Mouse (Mus musculus) cerebellum, adult 18-20 months (tissue): ENCODE measurements around the gene Ly6g6f.
"Not testable (repeated sequence)": the region's sequence is repeated elsewhere in the genome, so short reads cannot be mapped to it uniquely, and the experiment has no call there.

Source experiments
- DNase-seq, 2 experiments: peaks; one replicate each; pipeline ENCODE4 v3.0.0; 2021

Gene Ly6g6f

GRCm38 (mm10) chr17:35085208-35085865 is at the start of gene Ly6g6f:
TSS of gene Ly6g6f (minus strand) at chr17:35085610.
- DNase-seq: no peak

GRCm38 (mm10) chr17:35134801-35135590 is 49.6 kb upstream of the Ly6g6f start, which contains the start of gene Bag6:
TSS of gene Bag6 (plus strand) at chr17:35135178.
- DNase-seq: peak; percentile 91 to 96

DNA sequence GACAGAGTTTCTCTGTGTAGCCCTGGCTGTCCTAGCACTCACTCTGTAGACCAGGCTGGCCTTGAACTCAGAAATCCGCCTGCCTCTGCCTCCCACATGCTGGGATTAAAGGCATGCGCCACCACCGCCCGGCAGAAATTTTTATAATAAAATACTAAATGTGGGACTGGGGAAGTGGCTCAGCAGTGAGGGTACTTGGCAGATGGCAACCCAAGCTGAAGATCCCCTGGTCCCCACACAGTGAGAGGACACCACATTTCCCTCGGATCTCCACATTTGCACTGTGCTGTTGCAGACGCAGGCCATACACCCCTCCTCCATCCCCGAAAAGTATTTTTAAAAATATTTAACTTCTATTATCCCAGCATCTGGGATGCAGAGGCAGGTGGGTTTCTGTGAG is 48.1 kb upstream of the Ly6g6f start:
- DNase-seq: no peak

GRCm38 (mm10) chr17:35132174-35132560 is 46.8 kb upstream of the Ly6g6f start:
- DNase-seq: no peak

DNA sequence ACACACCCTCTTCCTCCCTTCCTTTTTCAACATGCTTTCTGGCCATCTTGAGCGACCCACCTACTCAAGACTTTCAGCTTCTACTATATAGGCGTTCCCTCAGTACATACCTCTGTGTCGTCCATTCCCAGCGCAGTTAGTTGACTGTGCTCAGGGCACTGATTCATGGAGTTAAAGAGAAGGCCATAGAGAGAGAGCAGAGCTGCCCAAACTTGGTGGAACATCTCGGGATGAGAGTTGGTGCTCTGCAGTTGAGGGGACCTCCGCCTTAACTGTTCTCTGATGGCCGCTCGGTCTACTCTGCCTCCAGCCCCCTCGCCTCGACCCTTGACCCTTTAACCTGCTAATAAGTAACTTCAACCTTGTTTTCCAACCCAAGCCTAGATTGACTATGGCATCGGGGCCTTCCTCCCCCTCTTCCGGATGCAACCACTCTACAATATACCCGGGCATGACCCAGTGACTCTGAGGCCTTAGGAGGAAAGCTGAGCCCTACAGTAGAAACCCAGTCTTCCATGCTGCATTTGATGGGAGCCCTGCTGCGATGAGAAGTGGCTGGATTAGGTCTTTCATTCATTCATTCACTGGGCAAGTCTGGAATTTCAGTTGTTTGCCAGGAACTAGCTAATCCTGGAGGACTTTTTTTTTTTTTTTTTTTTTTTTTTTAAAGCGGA is 46.2 kb upstream of the Ly6g6f start, which contains the start of gene Apom:
TSS of gene Apom (minus strand) at position 551 of the 674 bp plus-strand sequence.
- no peak for DNase-seq

- DNase-seq: no peak
These were observed 45.6 kb upstream of the Ly6g6f start for GRCm38 (mm10) chr17:35131038-35131437.

DNA sequence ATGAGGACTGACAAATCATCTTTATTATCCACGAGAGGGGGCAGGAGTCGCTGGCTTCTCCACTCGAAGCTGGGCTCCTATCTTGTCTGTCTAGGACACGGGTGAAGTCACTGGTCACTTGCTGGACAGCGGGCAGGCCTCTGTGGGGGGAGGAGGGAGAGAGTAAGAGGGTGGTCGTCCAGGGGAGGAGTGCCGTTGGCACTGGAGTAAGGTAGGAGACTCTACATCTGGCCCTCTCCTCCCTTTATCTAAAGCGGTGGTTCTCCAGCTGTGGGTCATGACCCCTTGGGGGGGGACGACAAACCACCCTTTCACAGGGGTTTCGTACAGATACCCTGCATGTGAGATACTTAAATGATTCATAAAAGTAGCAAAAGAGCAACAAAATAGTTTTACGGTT is 43.6 kb upstream of the Ly6g6f start:
- no peak for DNase-seq

GRCm38 (mm10) chr17:35127017-35127416 is 41.6 kb upstream of the Ly6g6f start:
- DNase-seq: no peak

DNA sequence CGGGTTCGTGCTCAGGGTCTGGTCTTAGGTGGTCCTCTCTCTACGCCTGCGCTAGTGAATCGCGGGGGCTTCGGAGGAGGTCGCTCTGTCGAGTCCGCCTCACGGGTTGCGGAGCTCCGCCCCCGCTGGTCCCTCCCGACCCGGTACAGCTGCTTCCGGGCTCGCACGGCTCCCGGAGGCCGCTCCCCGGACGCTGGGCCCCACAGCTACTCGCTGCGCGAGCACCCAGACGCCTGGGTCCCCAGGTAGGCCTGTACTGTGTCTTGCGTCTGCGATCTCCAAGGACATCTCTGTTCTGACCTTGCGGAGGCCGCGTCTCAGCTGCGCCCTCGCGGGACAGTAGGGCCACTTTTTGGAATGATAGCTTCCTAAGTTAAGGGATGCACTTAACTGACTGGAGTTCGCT is 40.8 kb upstream of the Ly6g6f start, which contains the start of gene D17H6S53E:
TSS of gene D17H6S53E (plus strand) at position 168 of the 406 bp plus-strand sequence.
- DNase-seq: peak; percentile 69 to 75

GRCm38 (mm10) chr17:35125578-35125977 is 40.2 kb upstream of the Ly6g6f start:
- no peak for DNase-seq

- no peak for DNase-seq
These were observed 39.7 kb upstream of the Ly6g6f start for GRCm38 (mm10) chr17:35125081-35125480.

DNA sequence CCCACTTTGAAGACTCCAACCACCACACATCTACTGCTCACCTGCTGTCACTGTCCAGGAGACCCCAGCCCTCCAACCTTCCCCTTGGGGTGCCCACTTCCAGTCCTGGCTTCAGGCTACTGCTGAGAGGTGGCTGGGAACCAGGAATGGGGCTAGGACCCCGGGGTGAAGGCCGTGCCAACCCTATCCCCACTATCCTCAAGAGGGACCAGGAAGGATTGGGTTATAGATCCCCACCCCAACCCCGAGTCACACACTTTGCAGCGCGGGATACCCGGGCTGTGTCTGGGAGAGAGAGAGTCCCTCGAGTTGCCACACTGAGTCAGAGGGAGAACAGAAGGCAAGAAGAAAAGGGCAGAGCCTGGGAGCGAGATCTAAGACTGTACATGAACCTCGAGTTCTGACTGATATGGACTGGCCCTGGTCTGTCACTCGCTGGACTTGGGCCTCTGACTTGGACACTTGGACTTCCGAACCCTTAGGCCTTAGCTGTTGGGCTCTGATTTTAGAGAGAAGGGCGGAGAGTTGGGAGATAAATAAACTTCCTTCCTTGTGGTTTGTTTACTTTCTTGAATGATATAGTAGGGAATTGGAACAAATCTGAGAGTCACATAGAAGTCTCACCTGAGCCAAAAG is 39.0 kb upstream of the Ly6g6f start:
- not testable (repeated sequence) for DNase-seq

GRCm38 (mm10) chr17:35123287-35123686 is 37.9 kb upstream of the Ly6g6f start:
- DNase-seq: not testable (repeated sequence)

DNA sequence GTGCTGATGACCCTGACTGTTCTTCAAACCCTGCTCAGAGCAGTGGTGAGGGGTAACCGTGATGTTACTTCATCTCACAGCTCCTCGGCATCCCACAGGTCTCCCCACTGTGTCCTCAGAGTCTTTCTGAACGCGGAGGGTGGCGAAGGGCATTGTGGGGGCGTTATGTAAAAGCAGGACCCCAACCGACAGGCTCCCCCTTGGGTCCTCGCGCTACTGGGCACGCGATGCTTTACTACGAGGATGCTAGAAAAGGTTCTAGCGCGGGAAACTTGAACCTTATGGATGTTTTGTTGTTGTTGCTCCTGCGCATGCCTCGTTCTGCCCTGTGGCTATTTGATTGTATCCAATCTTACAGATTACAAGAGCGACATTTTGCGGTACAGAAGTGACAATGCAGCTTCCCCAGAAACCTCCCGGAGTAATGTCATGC is 36.5 kb upstream of the Ly6g6f start, which contains the start of gene Csnk2b:
TSS of gene Csnk2b (minus strand) at position 183 of the 433 bp plus-strand sequence.
- DNase-seq: peak; percentile 73 to 77

GRCm38 (mm10) chr17:35121143-35121799 is 35.9 kb upstream of the Ly6g6f start, which contains the start of gene Gpank1:
TSS of gene Gpank1 (plus strand) at chr17:35121455.
- DNase-seq: peak; percentile 97 to 99

DNA sequence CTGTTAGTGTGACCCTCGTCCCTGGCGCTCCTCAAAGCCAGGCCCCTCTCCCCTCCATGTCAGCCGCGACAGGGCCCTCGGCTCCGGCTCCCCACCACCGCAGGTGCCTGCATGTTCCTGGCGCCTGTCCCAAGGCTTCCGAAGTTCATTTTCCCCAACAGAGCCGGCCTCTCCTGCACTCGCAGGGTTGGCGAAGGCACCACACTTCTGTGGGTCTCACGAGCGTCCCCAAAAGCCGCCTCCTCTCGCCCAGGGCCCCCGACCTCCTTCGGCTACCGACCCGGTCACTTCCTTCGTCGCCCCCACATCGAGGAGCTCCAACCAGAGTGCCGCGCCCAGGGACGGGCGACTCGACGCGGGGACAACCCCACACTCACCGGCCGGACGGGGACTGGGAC is 35.3 kb upstream of the Ly6g6f start:
- no peak for DNase-seq

DNA sequence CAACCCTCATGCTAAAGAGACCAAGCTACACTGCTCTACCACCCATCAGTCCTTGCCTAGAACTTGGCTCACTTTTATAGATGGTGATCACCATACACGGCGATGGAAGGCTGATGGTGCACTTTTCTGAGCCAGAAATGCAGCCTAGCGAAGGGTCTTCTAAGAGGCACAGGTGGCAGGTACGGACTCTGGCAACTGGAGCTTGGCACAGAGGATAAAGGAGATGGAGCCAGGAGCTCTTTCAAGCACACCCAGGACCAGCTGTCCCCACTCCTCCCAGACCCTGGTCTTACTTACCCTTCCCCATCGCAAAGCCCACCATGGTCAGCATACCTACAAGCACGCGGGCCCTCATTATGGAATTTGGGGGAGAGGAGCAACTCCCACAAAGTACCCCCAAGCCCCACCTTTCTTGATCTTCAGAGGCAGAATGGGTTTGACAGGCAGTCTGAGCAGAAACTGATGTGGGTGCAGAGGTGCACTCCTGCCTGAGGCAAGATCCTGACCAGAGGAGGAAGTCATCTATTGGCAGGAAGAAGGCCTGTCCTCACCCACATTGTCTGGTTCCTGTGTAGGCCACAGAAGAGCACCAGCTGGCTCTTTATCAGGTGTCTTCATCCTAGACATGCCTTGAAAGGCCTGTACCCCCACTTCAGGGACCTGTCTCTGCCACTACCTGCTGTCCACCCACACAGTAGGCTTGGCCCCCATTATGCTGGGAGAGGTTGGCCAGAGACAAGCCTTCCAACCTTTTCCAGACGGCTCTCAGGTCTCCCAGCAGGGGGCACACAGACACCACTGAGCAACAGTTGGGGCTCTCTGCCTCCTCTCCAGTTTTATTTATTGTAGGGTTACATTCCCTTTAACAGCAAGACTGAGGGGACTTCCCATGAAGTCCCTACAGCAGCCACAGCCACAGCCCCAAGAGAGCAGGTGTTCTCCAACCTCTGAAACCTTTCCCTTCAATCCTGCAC is 29.9 kb upstream of the Ly6g6f start, which contains the start of gene Ly6g5b:
TSS of gene Ly6g5b (minus strand) at position 383 of the 974 bp plus-strand sequence.
- peak in 1 of 2 experiments; percentile 27 for DNase-seq

DNA sequence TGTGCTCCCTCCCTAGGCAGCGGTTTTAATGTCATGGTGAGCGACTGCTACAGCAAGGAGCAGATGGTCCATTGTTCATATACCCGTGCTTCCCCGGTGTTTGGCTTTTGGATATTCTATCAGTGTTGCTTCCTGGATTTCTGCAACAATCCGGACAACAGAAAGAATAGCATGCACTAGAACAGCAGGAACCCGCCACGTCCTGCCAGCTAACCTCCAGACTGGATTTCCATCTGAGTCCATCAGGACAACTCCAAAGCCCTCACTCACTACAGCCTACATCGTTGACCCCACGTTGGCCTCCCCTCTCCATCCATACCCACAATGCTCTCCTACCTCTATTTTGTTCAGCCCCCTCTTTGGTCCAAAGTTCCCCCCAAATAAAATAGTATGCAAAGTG is 26.4 kb upstream of the Ly6g6f start:
- no peak for DNase-seq

DNA sequence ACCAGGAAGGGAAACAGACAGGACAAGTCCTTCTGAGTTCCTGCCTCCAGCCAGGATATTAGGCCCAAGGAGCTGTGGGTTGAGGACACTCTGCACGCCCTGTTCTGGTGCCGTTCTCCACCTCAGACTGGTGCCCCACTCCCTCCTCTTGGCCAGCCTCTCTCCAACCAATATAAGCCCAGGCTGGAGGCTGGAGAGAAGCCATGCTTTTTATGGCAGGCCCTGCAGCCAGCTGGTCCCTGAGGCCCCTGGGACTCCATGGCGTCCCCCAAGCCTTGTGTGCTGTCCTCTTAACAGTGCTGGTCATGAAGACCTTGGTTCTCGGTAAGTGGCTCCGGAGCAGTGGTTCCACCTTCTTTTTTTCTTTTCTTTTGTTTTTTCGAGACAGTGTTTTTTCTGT is 22.7 kb upstream of the Ly6g6f start, which contains the start of gene Ly6g5c:
TSS of gene Ly6g5c (plus strand) at position 183 of the 400 bp plus-strand sequence.
- DNase-seq: peak; percentile 46 to 69

DNA sequence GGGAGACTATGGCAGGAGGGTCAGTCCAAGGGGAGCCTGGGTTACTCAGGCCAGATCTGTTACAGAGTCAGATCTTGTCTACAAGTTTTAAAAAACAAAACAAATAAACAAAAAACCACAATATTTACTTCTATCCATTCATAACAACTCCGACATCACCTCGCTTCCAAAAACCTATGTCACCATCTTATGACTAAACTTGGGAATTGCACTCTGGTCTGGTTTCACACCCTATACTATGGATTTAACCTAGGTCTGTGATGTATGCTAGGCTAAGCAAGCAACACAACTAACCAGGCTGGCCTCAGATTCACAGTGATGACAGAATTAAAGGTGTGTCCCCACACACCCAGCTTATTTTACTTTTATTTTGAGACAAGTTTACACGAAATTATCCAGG is 21.1 kb upstream of the Ly6g6f start:
- no peak for DNase-seq
